In the genomic region with DNA sequence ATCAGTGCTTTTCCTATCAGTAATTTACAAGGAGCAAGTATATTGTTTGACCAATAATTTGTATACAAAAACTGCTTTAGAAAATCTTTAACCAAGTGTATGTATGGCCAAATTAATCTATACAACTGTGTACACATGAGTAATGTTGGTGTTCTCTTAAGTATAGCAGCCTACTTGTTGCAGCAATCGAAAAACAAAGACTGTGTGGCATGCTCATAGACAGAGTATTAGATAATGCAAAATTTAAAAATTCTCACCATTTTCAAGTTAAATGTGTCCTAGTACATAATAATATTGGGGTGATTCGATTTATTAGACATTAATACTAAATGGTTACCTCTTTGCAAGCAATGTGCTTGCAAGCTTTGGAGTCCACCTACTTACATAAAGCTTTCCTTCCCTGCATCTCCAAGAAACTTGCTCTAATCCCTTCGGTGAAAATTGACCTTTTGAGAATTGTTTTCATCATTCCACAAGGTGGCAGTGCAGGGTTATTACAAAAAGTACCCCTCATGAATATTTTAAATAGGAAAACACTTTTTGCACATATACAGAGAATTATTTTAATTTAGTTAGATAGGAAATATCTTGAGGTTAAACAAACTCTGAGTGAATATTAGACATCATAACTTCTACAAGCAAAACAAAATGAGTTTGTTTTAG, we compare ENCODE assay signal across 12 mouse cellular contexts.
DNase-seq lines count a peak whose midpoint lies in the region; ATAC-seq and TF ChIP-seq lines count a peak whose summit lies in the region.
"Had no signal": no experiment of that assay in that cellular context is flagged by ENCODE, and none has a peak within 500 bp of the region (broad histone marks: within the 10 kb centered on the region; RNA-seq: fewer than 3 reads in every experiment).

No protein-coding gene starts in this region.

- no peak overlapping the region for H3K4me3 ChIP-seq in embryonic facial prominence, embryonic 11.5 days (ENCODE audit: low read depth, low read length)
- H3K4me3 ChIP-seq in embryonic facial prominence, embryonic 10.5 days = no peak overlapping the region
- no peak overlapping the region for H3K4me3 ChIP-seq in liver, adult 2 months (ENCODE audit: insufficient read depth, low read depth, low read length)
- H3K4me3 ChIP-seq: embryonic facial prominence, embryonic 15.5 days had no signal

- peak; percentile 67 for DNase-seq in embryonic facial prominence, embryonic 11.5 days (ENCODE audit: low spot score)
- no peak for DNase-seq in embryonic facial prominence, embryonic 10.5 days (ENCODE audit: low spot score)
- peak; percentile 3 for DNase-seq in liver, adult 2 months (ENCODE audit: extremely low read depth, low read depth, low spot score)
- DNase-seq in liver = no peak
- DNase-seq in R1 (ENCODE audit: low read depth, low spot score) = peak; percentile 16
- DNase-seq in left cerebral cortex, postnatal 14 days (ENCODE audit: low spot score in 2 of 2) = peak; percentile 12 to 41
- no peak for DNase-seq in adrenal gland, postnatal 4 days (ENCODE audit: low spot score in 2 of 2)
- DNase-seq: heart, postnatal 14 days; thymus, postnatal 14 days had no signal

- H3K79me2 ChIP-seq in liver, adult 2 months (ENCODE audit: control insufficient read depth, insufficient read depth, low read length) = no peaks in the 10 kb centered on the region

- no peaks in the 10 kb centered on the region for H3K4me1 ChIP-seq in embryonic facial prominence, embryonic 11.5 days (ENCODE audit: control insufficient read depth, insufficient read depth, low read length)
- H3K4me1 ChIP-seq in embryonic facial prominence, embryonic 10.5 days = no peaks in the 10 kb centered on the region
- no peaks in the 10 kb centered on the region for H3K4me1 ChIP-seq in liver, adult 2 months (ENCODE audit: control insufficient read depth, insufficient read depth, low read length)
- H3K4me1 ChIP-seq: embryonic facial prominence, embryonic 15.5 days had no signal

- no peak for ATAC-seq in embryonic facial prominence, embryonic 11.5 days (replicated peaks; ENCODE audit: insufficient number of reproducible peaks, low FRiP score, low TSS enrichment, low read depth)
- ATAC-seq in erythroid progenitor cell, adult 5-6 weeks (replicated peaks; ENCODE audit: low FRiP score, poor library complexity, severe bottlenecking) = no peak

- H3K27ac ChIP-seq in embryonic facial prominence, embryonic 11.5 days (replicated peaks; ENCODE audit: low read depth, low read length) = no peak overlapping the region
- H3K27ac ChIP-seq in embryonic facial prominence, embryonic 10.5 days (replicated peaks) = no peak overlapping the region
- no peak overlapping the region for H3K27ac ChIP-seq in liver, adult 2 months (replicated peaks; ENCODE audit: insufficient read depth, low read depth, low read length)
- H3K27ac ChIP-seq: embryonic facial prominence, embryonic 15.5 days; liver, embryonic 14.5 days had no signal

- intact Hi-C loops in left cerebral cortex, postnatal 14 days (cut with DNase I) = no loop called here

- TF ChIP-seq CTCF in liver, adult 2 months (IDR thresholded peaks at IDR 0.05; ENCODE audit: low read depth, low read length) = 0 out of 2 replicates have a peak, but pooled peaks have one; percentile 11

- no peaks in the 10 kb centered on the region for H3K27me3 ChIP-seq in embryonic facial prominence, embryonic 11.5 days (ENCODE audit: control insufficient read depth, insufficient read depth, low read length)
- no peaks in the 10 kb centered on the region for H3K27me3 ChIP-seq in embryonic facial prominence, embryonic 10.5 days (replicated peaks; ENCODE audit: low read depth, poor library complexity, severe bottlenecking)
- H3K27me3 ChIP-seq in liver, adult 2 months (ENCODE audit: control insufficient read depth, insufficient read depth, low read length) = no peaks in the 10 kb centered on the region
- H3K27me3 ChIP-seq: embryonic facial prominence, embryonic 15.5 days had no signal

- H3K36me3 ChIP-seq in embryonic facial prominence, embryonic 11.5 days (replicated peaks; ENCODE audit: control insufficient read depth, insufficient read depth, low read depth, low read length) = no peaks in the 10 kb centered on the region
- H3K36me3 ChIP-seq in embryonic facial prominence, embryonic 10.5 days (replicated peaks) = no peaks in the 10 kb centered on the region
- no peaks in the 10 kb centered on the region for H3K36me3 ChIP-seq in liver, adult 2 months (ENCODE audit: control insufficient read depth, insufficient read depth, low read length)
- H3K36me3 ChIP-seq: embryonic facial prominence, embryonic 15.5 days had no signal

- no peaks in the 10 kb centered on the region for H3K9me3 ChIP-seq in embryonic facial prominence, embryonic 11.5 days (replicated peaks; ENCODE audit: control insufficient read depth, low read length)
- H3K9me3 ChIP-seq in embryonic facial prominence, embryonic 10.5 days = no peaks in the 10 kb centered on the region
- H3K9me3 ChIP-seq: embryonic facial prominence, embryonic 15.5 days had no signal

- no peak overlapping the region for H3K9ac ChIP-seq in embryonic facial prominence, embryonic 11.5 days (replicated peaks; ENCODE audit: low read length)
- no peak overlapping the region for H3K9ac ChIP-seq in liver, adult 2 months (ENCODE audit: low read depth, low read length)
- H3K9ac ChIP-seq: embryonic facial prominence, embryonic 15.5 days; liver, embryonic 14.5 days had no signal

- H3K4me2 ChIP-seq in embryonic facial prominence, embryonic 11.5 days (ENCODE audit: low read depth, low read length) = no peak overlapping the region
- H3K4me2 ChIP-seq: embryonic facial prominence, embryonic 15.5 days had no signal

- WGBS in embryonic facial prominence, embryonic 11.5 days = 31% methylated on average over 3 of the region's 3 CpGs
- WGBS in embryonic facial prominence, embryonic 10.5 days = 36% methylated on average over 3 of the region's 3 CpGs
- WGBS in liver, adult 2 months = 16% methylated on average over 3 of the region's 3 CpGs

- TF ChIP-seq POLR2A in liver, adult 2 months (IDR thresholded peaks at IDR 0.05; ENCODE audit: extremely low read depth, insufficient read depth, low read length) = no peak

Comparison
In these comparisons a context has a peak if more than half of its experiments do, and no peak if none do; other contexts are left out.
1. DNase-seq: peak in embryonic facial prominence, embryonic 11.5 days (single experiment), liver, adult 2 months (single experiment), R1 (single experiment) and left cerebral cortex, postnatal 14 days (2 of 2); none in embryonic facial prominence, embryonic 10.5 days (single experiment), liver (single experiment) and adrenal gland, postnatal 4 days (0 of 2).